29 mouse cellular contexts compared by ENCODE assay signal in the genomic region with DNA sequence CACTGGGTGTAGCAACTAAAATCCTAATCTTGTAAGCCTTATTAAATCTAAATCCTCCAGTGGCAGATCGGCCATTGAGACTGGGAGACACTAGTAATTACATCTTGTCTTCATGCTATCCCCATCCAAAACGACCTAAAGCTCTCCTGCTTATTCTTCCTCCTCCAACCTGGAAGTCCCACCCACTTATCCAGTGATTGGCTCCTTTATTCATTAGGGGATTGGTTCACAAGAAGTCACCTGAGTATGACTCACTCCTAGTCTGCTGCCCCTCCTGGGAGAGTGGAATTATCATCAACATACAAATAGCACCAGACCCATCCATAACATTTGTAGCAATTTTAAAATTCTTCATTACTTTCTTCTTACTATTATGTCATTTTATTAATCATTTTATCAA. TPM values are rescaled to one million over a fixed set of nuclear protein-coding genes. Genes with fewer than 3 reads are reported as not detected.
DNase-seq lines count a peak whose midpoint lies in the region; TF ChIP-seq lines count a peak whose summit lies in the region.
"Had no signal": no experiment of that assay in that cellular context is flagged by ENCODE, and none has a peak within 500 bp of the region (broad histone marks: within the 10 kb centered on the region; RNA-seq: fewer than 3 reads in every experiment).

No protein-coding gene starts in this region.

- peaks cover 0 to 5% of the 10 kb centered on the region in 2 experiments; a peak in 1 of 4 replicates for H3K4me1 ChIP-seq in ES-E14 (ENCODE audit: control insufficient read depth in 2 of 2, insufficient read depth in 2 of 2, low read length in 2 of 2, poor library complexity in 1 of 2)
- H3K4me1 ChIP-seq: embryonic facial prominence, embryonic 10.5 days; embryonic facial prominence, embryonic 13.5 days; forebrain, embryonic 12.5 days; heart, embryonic 10.5 days; heart, embryonic 13.5 days had no signal

- DNase-seq in retina, adult 2 months (ENCODE audit: low read depth, low spot score), result peak; percentile 37
- no peak for DNase-seq in retina, embryonic 14.5 days (ENCODE audit: low spot score)
- DNase-seq in ES-E14 (ENCODE audit: low read depth, low spot score) (no peak), ZHBTc4 (ENCODE audit: low read depth, low spot score) (peak; percentile 61)
- no peak for DNase-seq in left cerebral cortex, adult 9 months (ENCODE audit: low spot score in 2 of 2)
- DNase-seq in right cerebral cortex, postnatal 25 days, result no peak
- DNase-seq in cerebellum, adult 11-12 months, result no peak
- DNase-seq: adrenal gland, adult 2 months; adrenal gland, postnatal 14 days; B cell, adult 2 months; cerebellum, adult 11 months; cerebellum, adult 8-10 months; cerebellum, postnatal 10 days; cerebellum, postnatal 36 days; embryo, embryonic 11 days; gastrocnemius, postnatal 10 days; gastrocnemius, postnatal 36 days; heart, adult 2 months; heart, postnatal 14 days; heart, postnatal 4 days had no signal

- H3K27ac ChIP-seq in ES-E14 (ENCODE audit: insufficient read depth, low read depth, low read length, poor library complexity, severe bottlenecking), result no peak overlapping the region
- H3K27ac ChIP-seq: embryonic facial prominence, embryonic 10.5 days; embryonic facial prominence, embryonic 13.5 days; forebrain, embryonic 12.5 days; forebrain, embryonic 15.5 days; heart, adult 2 months; heart, embryonic 10.5 days; heart, embryonic 13.5 days; hindbrain, embryonic 14.5 days; hindbrain, postnatal 0 days had no signal

- no peaks in the 10 kb centered on the region for H3K36me3 ChIP-seq in ES-E14 (ENCODE audit: control insufficient read depth, insufficient read depth, low read length, poor library complexity, severe bottlenecking)
- H3K36me3 ChIP-seq: forebrain, embryonic 15.5 days had no signal

- peak overlapping the region; percentile 0 to 63; a peak in 3 of 4 replicates for H3K4me3 ChIP-seq in ES-E14 (ENCODE audit: insufficient read depth in 1 of 2, low read depth in 1 of 2, low read length in 2 of 2, poor library complexity in 1 of 2, severe bottlenecking in 1 of 2)
- H3K4me3 ChIP-seq: embryonic facial prominence, embryonic 10.5 days; embryonic facial prominence, embryonic 13.5 days; erythroblast, embryonic 14.5 days; forebrain, embryonic 12.5 days; forebrain, embryonic 15.5 days; heart, adult 2 months; heart, embryonic 10.5 days; heart, embryonic 13.5 days had no signal

- in situ Hi-C loops in ES-E14 (cut with MboI; ENCODE audit: low sequenced_read_pairs in 2 of 2, unreplicated experiment in 2 of 2), result no loop called here

- H3K9me3 ChIP-seq in ES-E14 (ENCODE audit: control insufficient read depth, insufficient read depth, low read depth, low read length), result no peaks in the 10 kb centered on the region
- H3K9me3 ChIP-seq: embryonic facial prominence, embryonic 10.5 days; embryonic facial prominence, embryonic 13.5 days; forebrain, embryonic 12.5 days; forebrain, embryonic 15.5 days; heart, embryonic 10.5 days; heart, embryonic 13.5 days had no signal

- no peak overlapping the region for H3K9ac ChIP-seq in ES-E14 (ENCODE audit: insufficient read depth, low read depth, low read length, poor library complexity, severe bottlenecking)
- H3K9ac ChIP-seq: embryonic facial prominence, embryonic 13.5 days; forebrain, embryonic 12.5 days; forebrain, embryonic 15.5 days; heart, embryonic 13.5 days; hindbrain, embryonic 14.5 days had no signal

TF ChIP-seq in ES-E14, 5 proteins besides CTCF, POLR2A, EP300 and RAD21:
- TF ChIP-seq ZNF384 (IDR thresholded peaks at IDR 0.05; ENCODE audit: low read depth, low read length) (no peak), CHD2 (IDR thresholded peaks at IDR 0.05; ENCODE audit: low read depth, low read length) (peak; percentile 34; the same call in 1 of the 2 replicates), ZC3H11A (IDR thresholded peaks at IDR 0.05; ENCODE audit: borderline replicate concordance, low read depth, low read length) (no peak)

RNA-seq across cellular contexts. Expression of a gene that starts 7.2 kb away (rescaled TPM):
- 45.3 and 52.3 TPM in 2 replicates for total RNA-seq in ES-E14 (2012; rRNA removed)

RNA-seq across cellular contexts. Expression of a gene that starts 16.6 kb away (rescaled TPM):
- total RNA-seq in ES-E14 (2012; rRNA removed), result 0.74 and 1.3 TPM in 2 replicates

Comparison
In these comparisons a context has a peak if more than half of its experiments do, and no peak if none do; other contexts are left out.
1. DNase-seq: peak in retina, adult 2 months (single experiment) and ZHBTc4 (single experiment); none in retina, embryonic 14.5 days (single experiment), ES-E14 (single experiment), left cerebral cortex, adult 9 months (0 of 2), right cerebral cortex, postnatal 25 days (single experiment) and cerebellum, adult 11-12 months (single experiment).